Mouse (Mus musculus): ENCODE measurements around the gene Gm21885. TPM values are rescaled to one million over a fixed set of nuclear protein-coding genes. Genes with fewer than 3 reads are reported as not detected.

The Gm21885 gene
- polyA plus RNA-seq, 1 experiment, result not detected

DNA sequence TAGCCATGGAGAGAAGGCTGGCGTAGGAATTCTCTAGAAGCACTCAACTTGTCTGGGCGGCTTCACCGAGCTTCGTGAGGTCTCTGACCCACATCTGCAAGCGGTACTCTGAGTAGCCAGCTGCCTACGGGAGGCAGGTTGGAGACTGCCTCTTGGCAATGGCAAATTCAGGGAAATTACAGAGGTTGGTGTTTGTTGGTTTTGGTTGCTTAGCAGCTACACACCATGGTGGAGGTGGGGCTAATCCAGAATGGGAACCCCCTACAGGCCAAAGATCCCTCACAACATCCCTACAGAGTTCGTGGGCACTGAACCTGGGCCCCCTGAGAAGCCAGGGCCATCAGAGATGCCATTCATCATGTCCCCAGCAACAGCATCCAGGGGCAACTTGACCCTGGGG, 6.4 kb upstream of the Gm21885 start:
- TF ChIP-seq GATA1 (IDR thresholded peaks at IDR 0.05; ENCODE audit: low read length) (no peak), TAL1 (IDR thresholded peaks at IDR 0.05; ENCODE audit: low read length) (no peak)
- Histone ChIP-seq H3K36me3 (ENCODE audit: control insufficient read depth) (peaks cover 2% of the 10 kb centered on the region; the same call in 1 of the 2 replicates), H3K9me3 (ENCODE audit: control insufficient read depth, low read length) (no peaks in the 10 kb centered on the region), H3K4me3 (replicated peaks) (no peak overlapping the region), H3K27me3 (ENCODE audit: control insufficient read depth) (no peaks in the 10 kb centered on the region), H3K4me1 (ENCODE audit: control insufficient read depth) (peaks cover 50% of the 10 kb centered on the region)

DNA sequence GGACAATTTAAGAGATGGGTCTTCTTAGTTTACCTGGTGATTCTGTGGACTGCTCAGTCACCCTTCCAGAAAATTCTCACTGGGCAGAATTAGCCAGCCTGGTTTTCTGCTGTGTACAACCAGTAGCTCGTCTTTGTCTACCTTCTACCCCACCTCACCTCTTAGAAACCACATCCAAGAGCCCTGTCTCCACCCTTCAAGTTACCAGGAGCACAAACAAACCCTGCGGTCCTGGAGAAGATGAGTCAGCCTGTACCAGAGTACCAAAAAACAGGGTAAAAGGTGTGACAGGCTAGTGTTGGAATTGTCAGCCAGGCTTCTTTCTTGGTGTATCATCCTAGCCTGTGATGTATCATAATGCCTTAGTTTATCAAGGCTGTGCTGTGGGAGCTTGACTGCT, 6.0 kb upstream of the Gm21885 start:
- H3K27me3 ChIP-seq (ENCODE audit: control insufficient read depth), result no peaks in the 10 kb centered on the region
- peaks cover 4% of the 10 kb centered on the region for H3K36me3 ChIP-seq (ENCODE audit: control insufficient read depth)
- TF ChIP-seq GATA1 (IDR thresholded peaks at IDR 0.05; ENCODE audit: low read length) (no peak), TAL1 (IDR thresholded peaks at IDR 0.05; ENCODE audit: low read length) (no peak)
- H3K9me3 ChIP-seq (ENCODE audit: control insufficient read depth, low read length), result no peaks in the 10 kb centered on the region
- peaks cover 52% of the 10 kb centered on the region for H3K4me1 ChIP-seq (ENCODE audit: control insufficient read depth)
- H3K4me3 ChIP-seq (replicated peaks), result no peak overlapping the region

DNA sequence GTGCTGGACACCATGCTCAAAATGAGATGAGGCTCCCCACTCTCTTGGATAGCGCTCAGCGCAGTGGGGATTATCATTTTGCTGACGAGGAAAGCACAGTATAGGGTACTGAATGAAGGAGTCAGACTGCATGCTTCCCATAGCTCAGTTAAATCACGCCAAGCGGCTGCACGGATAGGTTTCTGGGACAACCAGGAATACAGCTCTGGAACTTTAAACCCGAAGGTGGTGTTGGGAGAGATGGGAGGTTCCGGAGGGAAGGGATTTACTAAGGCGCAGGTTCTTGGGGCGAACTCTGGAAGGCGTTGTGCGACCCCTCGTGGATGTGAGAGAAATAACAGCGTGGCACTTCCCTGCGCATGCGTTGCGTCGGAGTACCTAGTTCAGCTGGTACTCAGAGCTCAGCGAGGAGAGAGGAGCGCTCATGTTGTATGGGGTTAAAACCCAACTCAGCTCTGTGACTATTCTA, 4.8 kb upstream of the Gm21885 start:
- peaks cover 63% of the 10 kb centered on the region for H3K4me1 ChIP-seq (ENCODE audit: control insufficient read depth)
- H3K4me3 ChIP-seq (replicated peaks), result peak overlapping the region; percentile 57
- no peaks in the 10 kb centered on the region for H3K27me3 ChIP-seq (ENCODE audit: control insufficient read depth)
- TF ChIP-seq GATA1 (IDR thresholded peaks at IDR 0.05; ENCODE audit: low read length) (no peak), TAL1 (IDR thresholded peaks at IDR 0.05; ENCODE audit: low read length) (no peak)
- H3K36me3 ChIP-seq (ENCODE audit: control insufficient read depth), result peaks cover 16% of the 10 kb centered on the region
- no peaks in the 10 kb centered on the region for H3K9me3 ChIP-seq (ENCODE audit: control insufficient read depth, low read length)

DNA sequence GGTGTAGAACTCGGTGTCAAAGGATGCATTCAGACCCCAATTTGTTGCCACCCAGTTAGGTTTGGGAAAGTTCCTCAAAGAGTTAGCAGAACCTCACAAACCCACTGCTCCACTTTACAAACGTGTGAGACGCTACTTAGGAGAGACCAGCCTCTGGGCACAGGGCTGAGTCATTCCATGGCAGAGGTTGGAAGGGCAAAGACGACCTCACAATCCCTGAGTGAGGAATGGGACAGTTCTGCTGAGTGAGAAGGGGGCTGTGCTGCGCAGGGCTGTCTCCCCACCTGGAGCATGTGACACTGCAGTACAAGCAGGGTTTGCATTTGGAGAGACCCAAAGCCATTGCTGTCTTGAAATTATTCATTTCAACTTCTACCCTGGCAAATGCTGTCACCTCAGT, 618 bp downstream of the Gm21885 start:
- H3K4me3 ChIP-seq (replicated peaks), result no peak overlapping the region
- no peaks in the 10 kb centered on the region for H3K9me3 ChIP-seq (ENCODE audit: control insufficient read depth, low read length)
- H3K27me3 ChIP-seq (ENCODE audit: control insufficient read depth), result no peaks in the 10 kb centered on the region
- no peak for TF ChIP-seq TAL1 (IDR thresholded peaks at IDR 0.05; ENCODE audit: low read length)
- TF ChIP-seq GATA1 (IDR thresholded peaks at IDR 0.05; ENCODE audit: low read length), result no peak
- H3K4me1 ChIP-seq (ENCODE audit: control insufficient read depth), result peaks cover 35% of the 10 kb centered on the region
- peaks cover 68% of the 10 kb centered on the region for H3K36me3 ChIP-seq (ENCODE audit: control insufficient read depth)

DNA sequence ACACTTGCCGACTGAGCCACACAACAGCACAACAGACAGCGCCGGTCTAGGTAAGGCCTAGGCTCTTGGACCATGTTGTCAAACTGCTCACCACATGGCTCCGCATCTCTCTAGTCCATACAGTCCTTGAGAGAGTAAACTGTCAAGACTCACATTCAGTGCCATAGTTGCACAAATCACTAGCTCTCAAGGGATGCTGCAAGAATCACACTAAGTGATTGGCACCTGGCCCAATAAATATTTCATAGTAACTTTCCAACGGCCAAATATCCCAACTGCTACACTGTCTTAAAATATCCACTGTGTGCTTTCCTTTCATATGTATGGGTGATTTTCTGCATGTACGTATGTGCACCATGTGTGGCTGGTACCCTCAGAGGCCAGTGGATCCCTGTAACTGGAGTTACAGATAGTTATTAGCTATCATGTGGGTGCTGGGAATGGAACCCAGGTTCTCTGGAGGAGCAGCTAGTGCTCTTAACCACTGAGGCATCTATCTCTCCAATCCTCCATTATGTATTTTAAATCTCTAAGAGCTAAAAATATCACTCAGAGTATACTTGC, 1.9 kb downstream of the Gm21885 start:
- H3K4me1 ChIP-seq (ENCODE audit: control insufficient read depth), result peaks cover 31% of the 10 kb centered on the region
- no peak overlapping the region for H3K4me3 ChIP-seq (replicated peaks)
- no peak for TF ChIP-seq TAL1 (IDR thresholded peaks at IDR 0.05; ENCODE audit: low read length)
- TF ChIP-seq GATA1 (IDR thresholded peaks at IDR 0.05; ENCODE audit: low read length), result no peak
- H3K27me3 ChIP-seq (ENCODE audit: control insufficient read depth), result no peaks in the 10 kb centered on the region
- H3K9me3 ChIP-seq (ENCODE audit: control insufficient read depth, low read length), result no peaks in the 10 kb centered on the region
- peaks cover 81% of the 10 kb centered on the region for H3K36me3 ChIP-seq (ENCODE audit: control insufficient read depth)

DNA sequence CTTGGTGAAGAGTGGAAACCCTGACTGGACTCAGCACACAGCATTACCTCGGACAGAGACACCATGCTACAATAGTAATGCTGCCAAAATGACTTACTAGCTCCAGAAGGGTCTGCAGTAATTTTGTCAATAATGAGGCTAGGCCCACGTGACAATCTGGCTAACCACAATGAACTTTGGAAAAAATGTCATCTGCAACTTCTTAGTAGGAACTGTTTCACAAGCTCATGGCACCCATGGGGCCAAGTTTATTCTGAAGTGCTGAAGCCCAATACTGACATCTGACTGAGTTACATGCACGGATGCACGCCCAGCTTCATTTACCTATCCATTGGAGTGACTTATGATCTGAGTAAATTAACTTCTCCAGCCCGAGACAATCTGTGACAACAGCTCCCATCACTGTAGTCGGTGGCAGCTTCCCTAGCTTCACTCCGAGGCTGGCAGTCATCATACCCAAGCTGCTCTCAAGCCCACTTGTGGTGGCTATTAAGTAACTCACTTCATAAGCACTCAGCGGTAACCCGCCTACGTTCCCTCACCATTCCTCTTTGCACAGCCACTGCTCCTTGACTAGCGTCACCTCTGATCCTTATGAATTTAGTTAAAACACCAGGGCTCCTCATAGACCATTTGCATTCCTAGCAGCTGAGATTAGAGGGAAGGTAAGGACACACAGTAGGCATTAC, 4.4 kb downstream of the Gm21885 start:
- no peak for TF ChIP-seq TAL1 (IDR thresholded peaks at IDR 0.05; ENCODE audit: low read length)
- TF ChIP-seq GATA1 (IDR thresholded peaks at IDR 0.05; ENCODE audit: low read length), result no peak
- H3K9me3 ChIP-seq (ENCODE audit: control insufficient read depth, low read length), result no peaks in the 10 kb centered on the region
- peaks cover 100% of the 10 kb centered on the region for H3K36me3 ChIP-seq (ENCODE audit: control insufficient read depth)
- H3K4me1 ChIP-seq (ENCODE audit: control insufficient read depth), result peaks cover 47% of the 10 kb centered on the region
- no peaks in the 10 kb centered on the region for H3K27me3 ChIP-seq (ENCODE audit: control insufficient read depth)
- H3K4me3 ChIP-seq (replicated peaks), result no peak overlapping the region

DNA sequence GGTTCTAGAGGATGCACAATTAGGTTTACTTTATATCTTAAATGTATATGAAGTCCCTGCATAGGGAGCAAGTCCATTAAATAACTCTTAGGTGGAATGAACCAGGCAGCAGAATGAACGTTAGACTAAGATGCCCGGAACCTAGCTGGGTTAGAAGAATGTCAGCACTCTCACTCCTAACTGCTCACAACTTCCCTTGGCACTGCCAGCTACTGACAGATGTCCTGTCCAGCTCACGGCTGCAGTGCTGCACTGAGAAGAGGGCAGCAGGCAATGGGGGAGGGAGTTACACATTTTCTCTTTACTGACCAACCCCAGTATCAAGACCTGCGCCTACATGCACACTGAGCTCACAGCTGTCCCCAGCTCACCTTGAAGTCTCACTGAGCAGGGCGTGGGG, 5.4 kb downstream of the Gm21885 start:
- H3K9me3 ChIP-seq (ENCODE audit: control insufficient read depth, low read length), result no peaks in the 10 kb centered on the region
- no peak overlapping the region for H3K4me3 ChIP-seq (replicated peaks)
- peaks cover 100% of the 10 kb centered on the region for H3K36me3 ChIP-seq (ENCODE audit: control insufficient read depth)
- H3K27me3 ChIP-seq (ENCODE audit: control insufficient read depth), result no peaks in the 10 kb centered on the region
- peaks cover 47% of the 10 kb centered on the region for H3K4me1 ChIP-seq (ENCODE audit: control insufficient read depth)
- TF ChIP-seq TAL1 (IDR thresholded peaks at IDR 0.05; ENCODE audit: low read length), result no peak
- no peak for TF ChIP-seq GATA1 (IDR thresholded peaks at IDR 0.05; ENCODE audit: low read length)

DNA sequence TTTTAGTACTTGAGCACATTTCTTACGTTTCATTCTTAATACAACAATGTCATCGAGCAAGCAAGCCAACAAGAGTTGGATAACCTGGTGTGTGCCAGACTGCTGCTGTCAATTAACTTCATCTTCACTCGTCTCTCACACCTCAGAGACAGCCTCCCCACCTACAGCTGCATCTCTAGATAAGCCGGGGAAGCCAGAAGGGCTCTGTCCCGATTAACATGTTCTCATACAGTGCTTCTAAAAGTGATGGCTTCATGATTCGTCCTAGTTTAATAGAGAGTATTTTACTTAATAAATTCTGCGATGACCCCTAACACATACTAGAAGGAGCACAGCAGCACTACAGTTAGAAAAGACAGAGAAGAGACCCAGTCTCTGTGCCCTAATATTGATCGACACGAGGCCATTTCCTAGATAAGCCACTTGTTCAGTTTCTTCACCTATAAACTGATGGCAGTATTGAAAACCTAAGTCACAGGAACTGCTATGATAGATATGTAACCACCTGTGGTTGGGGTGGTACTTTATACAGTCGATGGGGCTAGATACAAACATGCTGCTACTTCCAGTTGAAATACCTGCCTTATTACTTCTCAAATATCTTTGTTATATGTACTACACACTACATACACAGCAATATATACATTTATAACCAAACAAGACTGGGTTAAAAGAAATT, 8.5 kb downstream of the Gm21885 start:
- Histone ChIP-seq H3K36me3 (ENCODE audit: control insufficient read depth) (peaks cover 100% of the 10 kb centered on the region), H3K4me3 (replicated peaks) (peak overlapping the region; percentile 12), H3K4me1 (ENCODE audit: control insufficient read depth) (peaks cover 49% of the 10 kb centered on the region), H3K27me3 (ENCODE audit: control insufficient read depth) (no peaks in the 10 kb centered on the region), H3K9me3 (ENCODE audit: control insufficient read depth, low read length) (no peaks in the 10 kb centered on the region)
- TF ChIP-seq GATA1 (IDR thresholded peaks at IDR 0.05; ENCODE audit: low read length) (no peak), TAL1 (IDR thresholded peaks at IDR 0.05; ENCODE audit: low read length) (peak; percentile 88)
